ENCODE assay signal across 13 mouse cellular contexts in genomic region chr1:45381866-45382265, GRCm38 (mm10).
A peak's percentile ranks its signal among the peaks of the same experiment; 100 is the strongest.
DNase-seq lines count a peak whose midpoint lies in the region.
"Had no signal": no experiment of that assay in that cellular context is flagged by ENCODE, and none has a peak within 500 bp of the region (broad histone marks: within the 10 kb centered on the region; RNA-seq: fewer than 3 reads in every experiment).

No protein-coding gene starts in this region.

- intact Hi-C loops in heart, postnatal 36 days (cut with DNase I) = no loop called here

- DNase-seq in gastrocnemius, adult 18-20 months (ENCODE audit: low spot score) = peak; percentile 51
- no peak for DNase-seq in gastrocnemius, adult 8-10 months (ENCODE audit: low spot score in 2 of 2)
- DNase-seq in heart, postnatal 36 days = peak; percentile 18 to 38
- DNase-seq in heart, adult 11 months = no peak
- DNase-seq in ovary, postnatal 14 days (ENCODE audit: low spot score) = peak; percentile 14
- DNase-seq in ovary, adult 18-20 months (ENCODE audit: low spot score) = no peak
- no peak for DNase-seq in retina, postnatal 1 day
- DNase-seq: B cell, adult 2 months; cerebellum, adult 8-10 months; kidney, postnatal 4 days; layer of hippocampus, adult 9-11 months; liver, embryonic 13.5 days; right cerebral cortex, adult 18-20 months had no signal

Comparison
In these comparisons a context has a peak if more than half of its experiments do, and no peak if none do; other contexts are left out.
1. DNase-seq: peak in gastrocnemius, adult 18-20 months (single experiment), heart, postnatal 36 days (2 of 2) and ovary, postnatal 14 days (single experiment); none in gastrocnemius, adult 8-10 months (0 of 2), heart, adult 11 months (single experiment), ovary, adult 18-20 months (single experiment) and retina, postnatal 1 day (single experiment).